Mouse (Mus musculus) B cell, adult 2 months (primary cell): ENCODE data around the gene Olfr678.
"Not testable (repeated sequence)": the region's sequence is repeated elsewhere in the genome, so short reads cannot be mapped to it uniquely, and the experiment has no call there.

ENCODE experiments used
- DNase-seq, 2 experiments: peaks; one replicate each; pipeline ENCODE4 v3.0.0; 2022

Olfr678 gene

DNA sequence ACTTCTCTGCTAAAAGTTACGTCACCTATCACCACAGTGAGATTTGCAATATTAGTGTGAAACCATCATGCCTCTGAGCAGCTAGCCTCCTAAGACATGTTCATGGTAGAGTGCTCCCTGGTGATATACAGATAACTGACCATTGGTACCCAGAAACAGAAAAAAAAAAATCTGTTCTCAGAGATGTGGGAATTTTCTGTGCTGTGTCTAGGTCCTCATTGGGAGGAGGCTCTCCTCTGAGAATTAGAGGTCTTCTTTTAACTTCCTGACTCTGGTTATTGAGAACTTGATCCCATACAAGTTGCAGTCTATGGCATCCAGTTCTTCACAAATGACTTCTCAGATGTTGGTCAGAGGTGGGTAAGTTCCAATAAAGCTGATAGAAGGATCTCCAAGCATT, at the start of gene Olfr678:
Olfr678 (plus strand) TSS at position 301 of the 400 bp plus-strand sequence.
- DNase-seq, result no peak

DNA sequence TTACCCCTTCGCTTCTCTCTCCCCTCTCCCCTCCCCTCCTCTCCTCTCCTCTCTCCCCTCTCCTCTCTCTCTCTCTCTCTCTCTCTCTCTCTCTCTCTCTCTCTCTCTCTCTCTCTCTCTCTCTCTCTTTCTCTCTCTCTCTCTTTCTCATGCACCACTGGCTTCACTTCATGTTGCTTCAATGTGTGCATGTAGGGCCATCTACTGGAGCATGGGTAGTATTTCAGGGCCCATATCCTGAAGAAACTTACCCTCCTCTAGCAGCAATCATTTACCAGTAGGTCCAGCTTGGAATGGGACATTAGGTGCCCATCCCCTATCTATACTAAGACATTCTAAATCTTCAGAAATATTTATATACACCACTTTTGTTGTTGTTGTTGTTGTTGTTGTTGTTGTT, 41.7 kb upstream of the Olfr678 start:
- DNase-seq, result no peak

DNA sequence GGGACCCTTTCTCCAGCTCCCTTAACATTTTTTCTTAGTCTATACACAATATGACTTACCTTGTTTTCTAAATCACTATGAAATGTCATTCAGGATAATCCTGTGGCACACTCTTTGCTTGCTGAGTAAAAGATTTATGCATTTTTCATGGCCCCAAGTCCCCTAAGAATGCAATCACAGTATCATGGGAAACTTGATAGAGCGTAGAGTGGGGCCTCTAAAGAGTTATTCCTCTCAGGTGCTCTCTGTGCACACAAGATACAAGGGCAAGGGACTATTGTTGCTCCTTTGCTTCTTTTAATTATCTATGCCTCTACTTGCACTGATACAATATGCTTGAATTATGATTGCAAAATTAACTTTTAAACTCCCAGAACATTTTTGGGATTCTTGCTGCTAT, 35.9 kb upstream of the Olfr678 start, which contains the start of gene Olfr675:
Olfr675 (minus strand) TSS at position 101 of the 400 bp plus-strand sequence.
- DNase-seq, result no peak

DNA sequence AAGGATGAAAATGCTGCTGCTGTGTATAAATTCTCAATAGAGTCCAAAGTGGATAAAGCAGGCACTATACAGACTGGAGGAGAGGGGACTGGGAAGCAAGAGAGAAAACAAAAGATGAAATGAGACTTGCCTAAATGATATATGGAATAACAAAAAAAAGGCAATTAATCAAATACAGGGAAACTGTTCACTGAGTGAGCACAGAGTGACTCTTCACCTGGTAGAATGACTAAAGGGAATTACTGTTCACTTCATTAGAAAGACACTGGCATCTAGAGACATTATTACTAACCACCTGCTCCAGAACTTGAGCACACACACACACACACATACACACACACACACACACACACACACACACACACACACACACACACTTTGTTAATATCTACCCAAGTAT, 31.9 kb upstream of the Olfr678 start, which contains the start of gene Olfr676:
Olfr676 (plus strand) TSS at position 301 of the 400 bp plus-strand sequence.
- DNase-seq, result no peak

DNA sequence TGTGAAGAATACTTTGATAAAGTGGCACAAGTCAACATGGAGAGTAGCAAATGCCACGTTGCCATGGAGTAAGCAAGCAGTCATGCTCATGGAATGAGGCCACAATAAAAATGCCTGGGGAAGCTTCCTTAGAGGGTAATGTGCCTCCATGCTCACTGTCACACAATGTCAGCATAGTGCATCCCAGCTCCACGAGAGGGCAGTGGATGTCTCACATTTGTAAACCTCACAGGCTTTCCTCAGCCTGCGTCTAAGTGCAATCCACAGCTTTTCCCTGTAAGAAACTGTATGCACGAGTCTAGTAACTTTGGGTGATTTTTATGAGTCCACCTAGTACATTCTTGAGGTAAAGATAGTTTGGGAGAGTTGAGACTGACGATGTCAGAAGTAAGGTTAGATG, 30.4 kb upstream of the Olfr678 start:
- not testable (repeated sequence) for DNase-seq

DNA sequence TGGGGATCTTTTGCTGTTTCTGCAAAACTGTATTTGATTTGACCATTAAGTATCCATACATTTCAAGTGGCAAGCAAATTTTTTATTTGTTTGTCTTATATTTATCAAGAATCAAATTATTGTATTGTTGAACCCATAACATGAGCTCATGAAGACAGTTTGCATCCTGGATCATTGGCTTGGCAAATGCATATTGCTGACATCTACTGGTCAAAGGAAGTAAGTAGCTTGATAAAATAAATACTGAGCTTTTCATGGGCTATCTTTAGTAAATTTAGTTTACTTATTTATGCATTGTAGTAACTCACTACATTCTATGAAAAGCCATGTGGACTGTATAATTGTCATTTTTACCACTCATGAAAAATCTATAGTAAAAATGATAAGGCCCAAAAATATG, 5.3 kb upstream of the Olfr678 start:
- DNase-seq, result no peak

DNA sequence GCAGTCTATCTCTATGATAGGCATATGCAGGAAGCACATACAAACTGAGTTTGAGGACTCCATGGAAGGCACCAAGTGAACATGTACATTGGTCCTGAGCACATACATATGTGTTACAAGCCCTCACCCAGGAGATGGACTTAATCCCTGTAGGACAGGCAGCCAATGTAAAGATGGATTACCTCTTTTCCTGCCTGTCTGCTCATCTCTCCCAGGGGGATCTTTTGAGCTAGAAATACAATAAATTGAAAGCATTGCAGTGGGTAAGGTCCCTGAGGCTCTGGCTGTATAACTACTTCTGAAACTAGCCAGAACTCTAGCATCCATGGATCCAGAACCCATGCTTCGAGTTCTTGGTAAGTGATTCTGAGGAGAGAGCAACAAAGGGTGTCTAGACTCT, 16.6 kb downstream of the Olfr678 start, which contains the start of gene Olfr679:
Olfr679 (plus strand) TSS at position 301 of the 400 bp plus-strand sequence.
- DNase-seq, result no peak

DNA sequence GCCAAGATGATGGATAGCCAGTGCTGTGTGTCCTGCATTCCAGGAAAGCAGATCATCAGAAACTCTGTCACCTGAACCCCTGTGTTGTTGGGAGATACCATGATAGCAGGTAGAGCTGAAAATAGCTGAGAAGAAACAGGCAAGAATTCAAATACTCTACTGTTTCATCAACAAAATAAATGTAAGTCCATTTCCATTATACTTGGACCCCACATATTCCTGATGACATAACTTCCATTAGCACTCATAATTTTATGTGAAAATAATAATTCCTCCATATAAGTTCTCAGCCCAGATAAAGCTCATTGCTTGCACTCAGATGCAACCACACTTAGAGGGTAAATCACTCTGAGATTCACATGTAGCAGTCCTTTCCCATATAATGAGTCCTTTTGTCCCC, 28.4 kb downstream of the Olfr678 start, which contains the start of gene Olfr680-ps1:
Olfr680-ps1 (minus strand) TSS at position 101 of the 400 bp plus-strand sequence.
- DNase-seq, result not testable (repeated sequence)

DNA sequence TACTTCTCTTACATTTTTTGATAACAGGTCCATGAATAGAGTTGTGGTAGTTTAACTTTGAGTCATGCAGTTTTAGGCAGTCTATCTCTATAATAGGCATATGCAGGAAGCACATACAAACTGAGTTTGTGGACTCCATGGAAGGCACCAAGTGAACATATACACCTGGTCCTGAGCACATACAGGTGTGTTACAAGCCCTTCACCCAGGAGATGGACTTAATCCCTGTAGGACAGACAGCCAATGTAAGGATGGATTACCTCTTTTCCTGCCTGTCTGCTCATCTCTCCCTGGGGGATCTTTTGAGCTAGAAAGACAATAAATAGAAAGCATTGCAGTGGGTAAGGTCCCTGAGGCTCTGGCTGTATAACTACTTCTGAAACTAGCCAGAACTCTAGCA, 52.3 kb downstream of the Olfr678 start, which contains the start of gene Olfr681:
Olfr681 (plus strand) TSS at position 301 of the 400 bp plus-strand sequence.
- no peak for DNase-seq
